Mouse (Mus musculus) testis, adult 2 months (tissue): ENCODE results near the gene Mvb12b.

Experiments
- CTCF ChIP-seq: fragments of 200-500 bp; IDR thresholded peaks from 2 replicates; pipeline ENCODE4 v1.5.1; 2012; ENCODE audit warnings: low read depth, mild to moderate bottlenecking, inconsistent platforms, low read length, moderate library complexity; ENCODE audit not compliant: control insufficient read depth, insufficient read depth, insufficient replicate concordance
- POLR2A ChIP-seq: fragments of 200-500 bp; IDR thresholded peaks from 2 replicates; pipeline ENCODE4 v1.6.1; 2012; ENCODE audit warnings: low read depth, mild to moderate bottlenecking, inconsistent platforms, low read length, moderate library complexity; ENCODE audit not compliant: control insufficient read depth

- TF ChIP-seq CTCF (no peak), POLR2A (no peak)
Measured at GRCm38 (mm10) chr2:33745724-33746123, 142.0 kb downstream of the Mvb12b start.
